Mouse (Mus musculus) kidney, embryonic 14.5 days (tissue): ENCODE data around the gene Fgf12. TPM values are rescaled to one million over a fixed set of nuclear protein-coding genes. Genes with fewer than 3 reads are reported as not detected.

ENCODE experiments used
- microRNA counts: library from miRNA; unstranded; fragments of <30 nt; microRNA quantifications from one replicate; lab custom pipeline; 2017
- microRNA-seq: library from miRNA; unstranded; fragments of <30 nt; microRNA quantifications from one replicate; pipeline ENCODE4, GENCODE M21; 2016
- polyA plus RNA-seq: library from polyadenylated mRNA; unstranded; fragments of >200 nt; fragmentation: Nextera tagmentation; extraction: Ambion mirVana; gene quantifications from 2 replicates; pipeline ENCODE4 v1.2.1, GENCODE M21; 2014

Fgf12 gene
- polyA plus RNA-seq, 1 experiment from 2014 or later = 4.0 TPM

MicroRNAs within 50 kb of the gene (microRNA counts, 519-probe panel; counts per million panel counts)
- not detected for microRNA mmu-miR-690 (lab: Ali Mortazavi, UCI)

Small RNAs within 50 kb of the gene (microRNA-seq; reads per million reads assigned to microRNA genes)
- not detected for gene Mir690

Other genes starting within 250 kb of the Fgf12 start
- 6.3 and 9.4 TPM in 2 replicates for gene Mb21d2, start 176.6 kb upstream of the Fgf12 start, polyA plus RNA-seq